Mouse (Mus musculus) neural tube, embryonic 11.5 days (tissue): ENCODE measurements around the gene Gbp4. TPM values are rescaled to one million over a fixed set of nuclear protein-coding genes. Genes with fewer than 3 reads are reported as not detected.
"Not testable (repeated sequence)": the region's sequence is repeated elsewhere in the genome, so short reads cannot be mapped to it uniquely, and the experiment has no call there.

Source experiments
- ATAC-seq: fragments of 200-750 bp; cut with Nextera tagmentation; 2 replicates; pipeline ENCODE4 v1.8.0; 2017; ENCODE audit warnings: moderate number of reproducible peaks, mild to moderate bottlenecking, moderate TSS enrichment, moderate library complexity; ENCODE audit not compliant: insufficient read depth, low FRiP score, low TSS enrichment
- DNase-seq: peaks from one replicate; pipeline ENCODE4 v3.0.0-alpha.2; 2015; ENCODE audit warnings: low spot score
- H3K27ac ChIP-seq: fragments of 300-500 bp; sonication (generic); 2 replicates; pipeline ENCODE4 v1.5.1; 2014; ENCODE audit warnings: low read depth, mild to moderate bottlenecking, low read length
- H3K27me3 ChIP-seq: fragments of 300-500 bp; sonication (generic); 2 replicates; pipeline ENCODE4 v1.6.1; 2014; ENCODE audit warnings: mild to moderate bottlenecking, low read length, mixed read lengths; ENCODE audit not compliant: control insufficient read depth, insufficient read depth
- H3K36me3 ChIP-seq: fragments of 300-500 bp; sonication (generic); 2 replicates; pipeline ENCODE4 v1.6.1; 2014; ENCODE audit warnings: mild to moderate bottlenecking, low read length, moderate library complexity, mixed read lengths; ENCODE audit not compliant: control insufficient read depth, insufficient read depth
- H3K4me1 ChIP-seq: fragments of 300-500 bp; sonication (generic); 2 replicates; pipeline ENCODE4 v1.6.1; 2014; ENCODE audit warnings: low read length, mixed read lengths; ENCODE audit not compliant: control insufficient read depth, insufficient read depth
- H3K4me2 ChIP-seq: fragments of 300-500 bp; sonication (generic); 2 replicates; pipeline ENCODE4 v1.6.1; 2014; ENCODE audit warnings: low read depth, mild to moderate bottlenecking, moderate library complexity
- H3K4me3 ChIP-seq: fragments of 300-500 bp; sonication (generic); 2 replicates; pipeline ENCODE4 v1.5.1; 2014; ENCODE audit warnings: low read depth, low read length
- H3K9ac ChIP-seq: fragments of 300-500 bp; sonication (generic); 2 replicates; pipeline ENCODE4 v1.6.1; 2014; ENCODE audit warnings: mild to moderate bottlenecking, low read length
- H3K9me3 ChIP-seq: fragments of 300-500 bp; sonication (generic); 2 replicates; pipeline ENCODE4 v1.6.1; 2016; ENCODE audit warnings: low read length; ENCODE audit not compliant: control insufficient read depth
- polyA plus RNA-seq: library from polyadenylated mRNA; unstranded; fragments of >200 nt; fragmentation: Nextera tagmentation; extraction: Ambion mirVana; gene quantifications from 2 replicates; pipeline ENCODE4 v1.2.1, GENCODE M21; 2014

Gbp4 gene
- polyA plus RNA-seq, 1 experiment from 2014 or later: 0.68 TPM

DNA sequence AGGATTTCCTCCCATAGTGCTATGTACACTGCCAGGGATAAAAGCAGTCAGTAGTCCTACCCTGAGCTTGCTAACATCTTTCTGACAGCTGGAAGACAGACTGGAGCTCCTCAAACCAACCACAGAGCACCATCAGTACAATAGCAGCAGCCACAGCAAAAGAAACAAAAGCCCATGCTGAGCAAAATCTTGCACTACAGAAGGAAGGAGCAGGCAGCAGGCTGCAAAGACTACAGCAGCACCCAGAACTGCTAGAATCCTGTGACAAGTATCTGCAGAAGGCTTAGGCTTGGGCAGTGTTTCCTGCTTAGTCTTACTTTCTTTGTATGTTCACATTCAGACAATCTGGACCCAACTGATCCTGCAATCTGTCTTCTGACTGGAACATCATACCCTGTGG lies 71.0 kb downstream of the Gbp4 start:
- H3K27me3 ChIP-seq, DNase-seq, H3K4me2 ChIP-seq, H3K9ac ChIP-seq, ATAC-seq, H3K4me1 ChIP-seq, H3K36me3 ChIP-seq, H3K27ac ChIP-seq, H3K9me3 ChIP-seq, H3K4me3 ChIP-seq: not testable (repeated sequence)

Other genes starting within 250 kb of the Gbp4 start
- 0.50 and 0.68 TPM in 2 replicates for gene Abcg3, start 156.9 kb downstream of the Gbp4 start, polyA plus RNA-seq
- 0.53 and 0.95 TPM in 2 replicates for gene Gbp9, start within 50 bp of the Gbp4 start, polyA plus RNA-seq
- 0.37 and 0.50 TPM in 2 replicates for gene Gbp8, start within 50 bp of the Gbp4 start, polyA plus RNA-seq
- 0.12 and 0.32 TPM in 2 replicates for gene Gbp10, start 99.9 kb upstream of the Gbp4 start, polyA plus RNA-seq
- 0.36 TPM in 1 of 2 replicates, not detected in the other for gene Gm43302, start 154.1 kb upstream of the Gbp4 start, polyA plus RNA-seq
- gene Gbp6, start 154.1 kb upstream of the Gbp4 start, polyA plus RNA-seq: 0.15 and 0.16 TPM in 2 replicates